Mouse (Mus musculus): ENCODE measurements at regions not wholly inside any gene's neighbourhood (a gene's known extent, or its start where the extent isn't known, plus 50 kb on each side); places are given as distances from the start of the nearest gene placed in this dataset.
"Not testable (repeated sequence)": the region's sequence is repeated elsewhere in the genome, so short reads cannot be mapped to it uniquely, and the experiment has no call there.

DNA sequence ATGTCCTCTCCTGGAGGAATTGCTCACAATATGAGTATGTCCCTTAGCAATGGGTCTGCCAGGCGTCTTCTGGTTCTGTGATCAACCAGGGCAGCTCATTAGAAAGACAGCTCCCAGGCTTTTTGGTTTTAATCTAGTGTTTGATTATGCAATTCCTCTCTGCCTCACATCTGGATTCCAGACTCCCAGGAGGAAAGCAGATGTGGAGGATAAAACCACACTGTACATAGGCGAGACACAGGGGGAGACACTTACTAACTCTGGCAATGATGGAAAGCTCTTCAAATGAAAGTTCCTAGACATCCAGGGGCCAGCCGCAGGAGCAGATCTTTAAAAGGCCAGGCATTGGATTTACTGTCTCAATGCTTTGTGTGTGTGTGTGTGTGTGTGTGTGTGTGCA is 116.4 kb upstream of the Tet2 start:
- no peak for DNase-seq
- intact Hi-C loops (cut with DNase I), result no loop called here

DNA sequence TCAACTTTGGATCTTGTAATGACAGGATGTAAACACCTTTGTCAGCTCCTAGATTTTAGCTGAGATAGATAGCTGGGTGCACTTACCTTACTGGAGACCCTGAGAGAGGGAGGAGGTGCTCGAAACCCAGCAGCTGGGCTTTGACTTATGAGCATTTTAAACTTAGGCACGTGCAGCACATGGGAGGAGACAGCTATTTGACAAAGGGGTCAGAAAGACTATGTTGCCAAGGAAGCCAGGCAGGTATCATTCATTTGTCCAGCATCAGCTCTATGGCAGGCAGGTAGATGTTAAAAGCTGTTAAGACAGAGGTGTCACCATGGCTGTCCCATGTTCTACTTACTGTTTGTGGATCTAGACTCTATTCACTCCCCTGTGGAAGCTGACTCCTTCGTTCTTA is 120.0 kb upstream of the Tet2 start:
- no peak for DNase-seq
- intact Hi-C loops (cut with DNase I), result no loop called here

- no peak for DNase-seq
- intact Hi-C loops (cut with DNase I), result no loop called here
These were observed 120.7 kb upstream of the Tet2 start for GRCm38 (mm10) chr3:133665425-133666317.

- intact Hi-C loops (cut with DNase I), result no loop called here
- DNase-seq, result peak; percentile 39
These were observed 128.0 kb upstream of the Tet2 start for GRCm38 (mm10) chr3:133672742-133673447.

DNA sequence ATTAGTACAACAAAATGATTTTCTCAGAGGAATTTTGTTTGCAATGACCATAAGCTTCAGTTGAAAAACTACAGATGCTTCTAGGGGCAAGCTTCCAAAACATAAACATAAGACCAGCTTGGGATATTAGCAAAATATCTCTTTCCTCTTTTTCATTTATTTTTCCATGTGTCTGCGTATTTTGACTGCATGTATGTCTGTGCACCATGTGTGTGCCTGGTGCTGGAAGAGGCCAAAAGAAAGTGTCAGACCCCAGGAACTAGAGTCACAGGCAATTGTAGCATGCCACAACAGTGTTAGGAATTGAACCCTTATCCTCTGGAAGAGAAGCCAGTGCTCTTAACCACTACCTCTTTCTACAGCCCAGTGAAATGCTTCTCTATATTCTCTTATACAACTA is 133.0 kb upstream of the Tet2 start:
- intact Hi-C loops (cut with DNase I), result no loop called here
- DNase-seq, result no peak

DNA sequence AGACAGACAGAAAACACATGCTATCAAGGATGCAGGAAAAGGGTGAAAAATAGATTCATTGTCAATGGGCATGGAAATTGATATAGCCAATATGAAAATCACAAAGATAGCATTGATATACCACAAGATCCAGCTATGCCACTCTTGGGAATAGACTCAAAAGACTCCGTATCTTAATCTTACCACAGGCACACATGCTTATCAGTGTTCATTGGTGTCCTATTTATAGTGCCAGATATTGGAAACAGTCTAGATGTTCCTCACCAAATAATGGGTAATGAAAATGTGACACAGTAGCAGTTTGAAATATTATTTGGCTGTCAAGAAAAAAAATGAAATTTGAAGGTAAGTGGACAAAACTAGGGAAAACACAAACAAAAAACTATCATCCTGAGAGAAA is 135.0 kb upstream of the Tet2 start:
- intact Hi-C loops (cut with DNase I), result no loop called here
- DNase-seq, result no peak

DNA sequence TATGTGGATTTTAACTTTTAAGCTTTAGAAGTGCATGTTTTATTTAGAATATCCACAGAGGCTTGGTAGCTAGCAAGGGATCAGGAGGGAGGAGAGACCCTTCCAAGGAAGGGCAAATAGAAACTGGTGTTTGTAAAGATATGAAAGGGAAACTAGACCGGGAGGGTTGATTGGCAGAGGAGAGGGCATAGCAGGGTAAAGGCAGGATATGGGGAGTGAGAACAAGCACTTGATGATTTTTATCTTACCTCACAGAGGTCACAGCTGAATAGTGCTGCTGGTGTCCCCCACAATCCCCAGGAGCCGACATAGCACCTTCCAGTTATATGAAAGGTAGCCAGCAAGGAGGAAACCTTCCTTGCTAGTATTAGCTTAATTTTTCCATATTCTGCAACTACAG is 135.4 kb upstream of the Tet2 start:
- no peak for DNase-seq
- intact Hi-C loops (cut with DNase I), result no loop called here

DNA sequence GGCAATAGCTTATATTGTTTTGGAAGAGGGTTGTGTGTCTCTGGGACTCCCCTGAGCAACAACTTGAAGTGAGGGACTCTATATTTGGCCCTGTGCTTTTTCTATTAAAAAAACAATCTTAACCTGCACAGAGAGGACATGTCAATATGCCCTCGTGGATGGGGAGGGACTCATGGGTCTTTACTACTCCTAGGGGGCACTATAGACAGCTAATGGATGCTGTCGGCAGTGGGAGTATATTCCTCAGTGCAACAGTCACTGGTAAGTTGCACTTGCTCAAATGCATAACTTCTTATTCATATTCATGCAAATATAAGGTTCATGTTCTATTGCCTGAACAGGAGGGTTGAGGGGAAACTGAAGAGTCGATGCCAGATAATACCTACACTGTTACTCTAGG is 135.9 kb upstream of the Tet2 start:
- DNase-seq, result no peak
- intact Hi-C loops (cut with DNase I), result no loop called here

DNA sequence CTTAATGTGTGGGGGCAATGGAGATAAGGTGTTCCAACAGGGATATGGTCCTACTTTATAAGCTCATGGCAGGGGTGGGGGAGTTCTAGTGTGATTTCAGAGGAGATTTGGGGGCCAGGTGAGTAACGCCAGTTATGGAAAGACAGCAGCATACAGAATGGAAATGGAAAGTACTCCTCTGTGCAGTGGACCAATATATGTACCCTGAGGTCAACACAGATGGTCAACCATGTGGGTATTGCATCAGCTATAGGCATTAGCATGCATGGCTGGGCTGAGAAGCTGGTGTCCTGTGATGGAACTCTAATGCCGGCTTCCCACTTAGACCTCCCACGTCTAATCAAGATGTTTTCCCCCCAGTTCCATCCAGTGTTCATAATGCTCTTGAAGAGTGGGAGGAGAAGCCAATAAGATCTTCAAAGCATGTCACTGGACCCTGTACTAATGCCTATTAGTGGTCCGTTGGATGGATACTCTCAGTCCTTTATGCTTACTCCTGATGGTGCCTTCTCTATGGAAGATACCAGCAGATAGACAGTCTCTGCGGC is 139.3 kb upstream of the Tet2 start:
- no peak for DNase-seq
- intact Hi-C loops (cut with DNase I), result no loop called here

- no peak for DNase-seq
- intact Hi-C loops (cut with DNase I), result no loop called here
These were observed 139.8 kb upstream of the Tet2 start for GRCm38 (mm10) chr3:133684747-133685146.

- intact Hi-C loops (cut with DNase I), result no loop called here
- no peak for DNase-seq
These were observed 140.5 kb upstream of the Tet2 start for GRCm38 (mm10) chr3:133685393-133685792.

- peak; percentile 56 for DNase-seq
- intact Hi-C loops (cut with DNase I), result no loop called here
These were observed 149.1 kb upstream of the Tet2 start for GRCm38 (mm10) chr3:133694057-133694456.

DNA sequence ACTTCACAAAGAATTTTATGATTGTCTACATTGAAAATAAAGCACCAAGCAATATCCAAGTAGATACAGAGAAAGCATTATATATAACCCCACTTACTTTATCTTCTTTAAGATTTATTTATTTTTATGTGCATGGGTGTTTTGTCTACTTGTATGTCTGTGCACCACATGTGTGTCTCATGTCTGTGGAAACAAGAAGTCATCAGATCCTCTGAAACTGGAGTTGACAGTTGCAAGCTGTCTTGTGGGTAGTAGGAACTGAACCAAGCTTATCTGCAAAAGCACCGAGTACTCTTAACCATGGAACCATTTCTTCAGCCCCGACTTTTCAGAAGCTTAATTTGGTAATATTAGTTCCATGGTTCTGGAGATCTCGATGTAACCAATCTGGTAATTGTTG is 151.2 kb upstream of the Tet2 start:
- no peak for DNase-seq
- intact Hi-C loops (cut with DNase I), result no loop called here

GRCm38 (mm10) chr3:133704849-133705248 is 159.9 kb upstream of the Tet2 start:
- intact Hi-C loops (cut with DNase I); DNase-seq: not testable (repeated sequence)

DNA sequence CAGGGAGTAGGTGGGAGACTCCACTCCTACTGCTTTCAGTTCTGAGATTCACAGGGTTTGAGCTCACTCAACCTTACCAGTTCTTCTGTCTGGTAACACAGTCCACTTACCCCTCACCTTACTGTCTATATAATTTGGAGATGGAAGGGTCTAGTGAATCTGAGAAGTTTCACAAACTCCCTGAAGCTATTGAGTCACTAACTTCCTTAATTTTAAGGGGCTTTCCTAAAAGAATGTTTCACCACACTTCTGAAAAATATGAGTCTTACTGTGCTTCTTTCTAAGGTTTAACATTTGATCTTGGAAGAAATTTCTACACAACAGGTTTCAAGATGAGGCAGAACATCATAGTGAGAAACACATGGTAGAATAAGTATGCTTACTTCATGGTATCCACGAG is 166.6 kb upstream of the Tet2 start:
- no peak for DNase-seq
- intact Hi-C loops (cut with DNase I), result no loop called here

DNA sequence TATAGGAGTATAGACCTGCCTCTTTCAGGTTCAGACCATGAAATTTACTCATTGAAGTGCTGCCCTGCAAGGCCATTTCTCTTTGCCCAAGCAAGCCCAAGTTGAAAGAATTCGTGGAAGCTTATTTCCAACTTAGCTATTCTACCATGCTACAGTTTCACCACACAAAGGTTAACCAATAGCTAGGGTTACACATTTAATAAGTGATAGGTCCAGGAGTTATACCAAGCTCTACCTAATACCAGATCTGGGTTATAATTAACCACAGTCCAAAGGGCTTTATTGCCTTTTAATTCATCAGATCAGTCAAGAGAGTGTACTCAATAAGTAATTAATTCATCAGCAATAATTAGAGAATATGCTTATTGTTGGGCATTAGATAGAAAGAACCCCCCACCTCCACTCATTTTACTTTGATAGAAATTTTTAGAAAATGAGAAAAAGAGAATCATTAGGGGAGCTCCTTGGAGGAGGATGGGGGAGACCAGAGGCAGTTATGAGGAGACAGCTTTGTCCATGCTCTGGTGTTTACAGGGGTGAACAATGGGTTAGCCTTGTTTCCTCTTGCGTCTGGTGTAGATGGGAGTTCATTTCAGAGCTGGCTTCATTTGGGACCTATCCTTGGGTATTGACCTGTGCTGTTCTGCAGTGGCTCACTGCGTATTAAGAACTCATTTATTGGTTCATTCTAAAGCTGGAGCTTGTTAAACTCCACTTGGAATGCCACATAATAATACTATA is 177.8 kb upstream of the Tet2 start:
- DNase-seq, result no peak
- intact Hi-C loops (cut with DNase I), result no loop called here

DNA sequence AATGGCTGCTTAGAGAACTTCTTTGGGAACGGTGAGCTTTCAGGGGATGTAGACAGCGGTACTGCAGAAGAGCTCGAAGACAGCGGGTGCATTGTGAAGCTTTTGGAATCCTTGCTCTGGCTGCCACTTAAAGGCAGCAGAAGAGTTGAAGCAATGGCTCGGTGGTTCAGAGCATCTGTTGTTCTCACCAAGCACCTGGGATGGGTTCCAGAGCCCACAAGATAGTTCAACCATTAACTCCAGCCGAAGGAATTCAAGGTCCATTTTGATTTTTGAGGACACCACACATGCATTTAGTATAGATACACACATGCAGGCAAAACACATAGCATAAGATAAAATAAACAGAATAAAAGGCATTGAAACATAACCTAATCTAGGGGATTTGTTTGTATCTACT is 181.9 kb upstream of the Tet2 start:
- intact Hi-C loops (cut with DNase I), result no loop called here
- DNase-seq, result peak; percentile 1

DNA sequence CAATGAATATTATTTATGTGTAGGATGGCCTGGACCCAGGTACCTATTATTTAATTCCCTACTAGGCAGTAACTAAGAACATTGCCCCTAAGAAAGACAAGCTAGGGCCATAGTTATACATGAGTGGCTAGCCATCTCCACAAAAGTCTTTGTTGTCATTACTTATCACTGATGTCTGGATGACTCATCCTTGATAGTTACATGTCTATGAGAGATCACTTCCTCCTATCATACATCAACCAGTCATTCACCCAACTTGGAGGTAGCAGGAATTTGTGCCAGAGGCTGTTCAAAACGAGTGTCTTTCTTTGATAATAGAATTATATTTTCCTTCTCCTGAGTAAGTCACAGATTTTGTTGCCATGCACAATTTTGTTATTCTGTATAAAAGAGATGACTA is 190.7 kb upstream of the Tet2 start:
- no peak for DNase-seq
- intact Hi-C loops (cut with DNase I), result no loop called here

DNA sequence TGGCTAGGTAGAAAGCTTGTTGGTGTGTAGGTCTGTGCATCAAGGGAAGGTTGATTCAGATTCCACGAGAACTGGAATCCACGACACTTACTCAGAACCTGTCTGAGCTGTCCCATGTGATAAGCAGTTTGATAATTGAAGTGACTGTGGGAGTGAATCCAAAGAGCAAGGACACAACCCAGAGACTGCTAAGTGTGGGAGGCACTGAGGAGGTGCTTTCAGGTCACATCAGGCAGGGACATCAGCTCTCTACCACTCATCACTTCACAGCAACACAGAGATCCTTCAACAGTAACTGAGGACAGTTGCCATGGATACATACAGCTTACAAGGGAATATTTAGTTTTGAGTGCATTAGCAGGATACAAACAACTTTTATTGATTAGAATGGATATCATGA is 194.0 kb upstream of the Tet2 start:
- intact Hi-C loops (cut with DNase I), result no loop called here
- no peak for DNase-seq

- intact Hi-C loops (cut with DNase I), result no loop called here
- no peak for DNase-seq
These were observed 199.7 kb upstream of the Tet2 start for GRCm38 (mm10) chr3:133744552-133745118.

All from left cerebral cortex, postnatal 4 days (tissue).